Mouse (Mus musculus) spleen, postnatal 36 days (tissue): ENCODE results near the gene Ugt1a7c.

Source experiments
- DNase-seq, 2 experiments: peaks; one replicate each; pipeline ENCODE4 v3.0.0; 2022; ENCODE audit warnings: low spot score in 2 of 2, mixed read lengths in 1 of 2

Ugt1a7c gene

DNA sequence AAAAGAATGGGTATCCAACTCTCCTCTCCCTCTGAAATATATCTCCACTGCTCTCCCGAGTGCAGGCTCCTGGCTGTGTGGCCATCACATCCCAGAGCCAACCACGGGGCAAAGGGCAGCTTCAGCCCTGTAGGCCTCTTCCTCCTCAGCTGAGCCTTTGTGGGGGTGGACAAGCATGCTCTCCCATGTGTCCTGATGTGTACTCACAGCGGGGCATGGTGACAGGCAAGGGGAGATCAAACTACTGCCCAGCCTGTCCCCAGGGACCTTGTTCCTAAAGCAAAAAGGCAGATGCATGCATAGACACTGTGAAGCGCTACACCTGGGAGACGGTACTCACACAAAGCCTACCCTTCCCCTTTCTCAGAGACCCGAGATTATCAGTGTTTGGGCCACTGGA is 165.3 kb downstream of the Ugt1a7c start:
- DNase-seq: no peak

DNA sequence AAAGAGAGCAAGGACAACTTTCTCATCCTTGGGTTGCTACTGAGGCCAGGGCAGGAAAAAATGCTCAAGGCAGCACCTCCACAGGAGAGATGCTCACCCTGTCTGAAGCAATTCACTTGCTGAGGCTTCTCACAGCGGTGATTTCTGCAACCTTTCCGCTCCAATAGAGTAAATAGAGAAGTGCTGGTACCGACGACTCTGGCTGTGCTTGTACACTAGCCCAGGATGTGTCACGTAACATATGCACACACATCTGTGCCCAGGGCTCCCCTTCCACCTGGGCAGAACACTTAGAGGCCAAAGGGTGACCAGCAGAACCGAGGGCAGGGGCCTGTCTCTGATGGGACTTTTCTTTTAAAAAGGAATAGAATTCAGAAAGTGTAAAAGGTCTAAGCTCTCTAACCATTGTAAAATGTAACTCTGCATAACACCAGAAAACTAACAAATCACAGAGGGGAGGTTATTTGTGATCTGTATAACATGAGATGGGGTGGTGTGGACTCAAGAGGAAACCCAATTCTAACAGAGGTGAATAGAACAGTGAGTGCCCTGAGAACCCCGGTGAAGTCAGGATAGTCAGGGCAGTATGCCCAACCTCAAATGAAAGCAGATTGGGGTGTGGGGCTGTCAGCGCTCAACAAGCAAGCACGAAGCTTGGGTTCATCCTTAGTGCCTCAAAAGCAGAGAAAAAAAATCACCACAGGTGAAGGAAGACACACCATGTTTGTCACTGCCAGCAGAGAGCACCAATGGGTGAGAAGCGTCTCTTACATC is 165.9 kb downstream of the Ugt1a7c start:
- DNase-seq: no peak

DNA sequence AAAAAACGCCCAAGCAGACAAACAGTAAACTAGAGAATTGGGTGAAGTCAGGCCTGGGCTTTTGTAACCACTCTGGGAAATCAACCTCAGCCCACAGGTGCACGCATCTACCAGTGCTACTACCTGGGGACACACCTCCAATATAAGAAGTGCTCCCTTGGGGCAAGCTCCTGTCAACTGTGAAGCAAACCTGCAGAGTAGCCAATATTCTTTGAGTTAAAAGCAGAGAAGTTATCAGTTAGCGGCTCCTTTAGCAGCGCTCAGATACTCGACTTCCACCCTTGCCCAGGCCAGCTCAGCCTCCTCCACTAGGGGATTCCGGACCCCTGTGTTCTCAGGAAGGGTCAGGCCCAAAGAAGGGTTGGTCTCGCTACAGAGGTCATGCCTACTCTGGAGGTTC is 166.8 kb downstream of the Ugt1a7c start:
- DNase-seq: no peak

DNA sequence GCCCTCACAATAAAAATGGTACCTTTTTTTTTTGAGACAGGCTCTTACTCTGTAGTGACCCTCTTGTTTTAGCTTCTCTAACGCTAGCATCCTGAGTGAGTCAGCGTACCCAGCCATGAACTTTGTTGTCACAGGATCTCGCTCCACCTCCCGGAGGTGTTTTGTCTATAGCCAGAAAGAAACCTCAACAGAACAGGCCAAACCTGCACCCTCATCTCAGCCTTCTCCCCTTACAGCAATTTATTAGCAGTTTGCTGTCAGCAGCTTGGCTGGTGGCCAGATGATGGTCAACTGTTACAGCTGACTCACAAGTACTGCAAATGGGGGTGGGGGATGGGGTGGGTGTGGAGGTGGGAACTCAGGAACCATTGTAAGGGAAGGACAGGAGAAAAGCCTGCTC is 167.4 kb downstream of the Ugt1a7c start:
- no peak for DNase-seq

DNA sequence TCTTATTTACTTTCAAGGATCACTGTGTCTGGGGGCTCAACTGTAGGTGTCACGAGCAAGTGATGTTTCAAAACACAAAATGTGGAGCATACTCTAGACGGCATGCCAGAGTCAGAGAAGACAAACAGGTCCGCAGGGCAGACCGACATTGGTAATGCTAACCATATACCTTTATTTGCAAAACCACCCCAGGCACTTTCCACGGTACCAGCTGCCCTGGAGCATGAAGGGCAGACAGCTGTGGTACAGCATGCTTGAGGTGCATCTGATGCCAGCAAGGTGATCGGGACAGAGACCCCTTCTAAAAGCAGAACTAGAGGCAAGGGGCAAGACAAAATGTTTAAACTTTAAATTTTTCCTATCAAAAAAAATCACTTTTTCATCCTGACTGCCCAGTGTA is 168.1 kb downstream of the Ugt1a7c start:
- no peak for DNase-seq

DNA sequence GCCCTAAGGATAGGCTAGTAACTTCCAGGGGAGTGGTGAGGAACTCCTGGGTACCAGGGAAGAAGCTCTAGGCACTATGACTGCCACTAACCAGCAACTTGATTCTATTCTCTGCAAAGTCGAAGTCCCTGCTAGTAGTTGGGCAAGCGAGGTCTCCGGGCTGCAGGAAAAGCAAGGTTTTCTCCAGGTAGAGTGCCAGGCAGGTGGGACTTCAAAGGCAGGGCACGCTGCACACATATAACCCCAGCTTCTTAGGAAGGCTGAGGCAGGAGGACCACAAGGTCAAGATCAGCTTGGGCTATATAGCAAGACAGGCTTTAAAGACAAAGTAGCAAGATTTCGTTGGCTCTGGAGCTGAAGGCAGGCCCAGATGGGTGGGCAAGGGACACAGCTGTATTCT is 168.9 kb downstream of the Ugt1a7c start:
- no peak for DNase-seq

DNA sequence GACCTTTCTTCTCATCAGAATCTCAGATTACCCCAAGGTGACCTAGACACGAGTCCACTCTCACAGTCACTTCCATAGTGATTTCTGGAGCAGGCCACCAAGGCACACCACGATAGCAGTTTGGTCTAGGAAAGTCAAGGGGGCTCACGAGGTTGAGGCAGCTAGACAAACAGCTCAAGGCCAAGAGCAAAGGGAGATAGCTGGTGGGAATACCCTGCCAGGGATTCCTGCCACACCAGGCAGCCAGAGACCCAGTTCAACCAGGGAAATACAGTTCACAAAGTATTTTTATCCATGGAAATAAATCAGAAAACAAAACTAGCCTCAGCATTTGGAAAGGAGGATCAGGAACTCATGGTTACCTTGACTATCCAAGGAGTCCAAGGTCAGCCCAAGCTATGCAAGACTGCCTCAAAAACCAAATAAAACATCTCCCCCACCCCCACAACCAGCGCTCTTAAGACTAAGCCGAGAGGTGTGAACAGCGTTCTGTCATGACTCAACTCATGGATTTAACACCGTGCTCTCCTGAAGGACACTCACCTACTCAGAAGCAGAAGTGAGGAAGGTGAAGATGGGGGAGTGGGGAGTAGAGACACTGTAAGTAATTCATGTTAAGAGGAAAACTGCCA is 169.5 kb downstream of the Ugt1a7c start:
- no peak for DNase-seq

DNA sequence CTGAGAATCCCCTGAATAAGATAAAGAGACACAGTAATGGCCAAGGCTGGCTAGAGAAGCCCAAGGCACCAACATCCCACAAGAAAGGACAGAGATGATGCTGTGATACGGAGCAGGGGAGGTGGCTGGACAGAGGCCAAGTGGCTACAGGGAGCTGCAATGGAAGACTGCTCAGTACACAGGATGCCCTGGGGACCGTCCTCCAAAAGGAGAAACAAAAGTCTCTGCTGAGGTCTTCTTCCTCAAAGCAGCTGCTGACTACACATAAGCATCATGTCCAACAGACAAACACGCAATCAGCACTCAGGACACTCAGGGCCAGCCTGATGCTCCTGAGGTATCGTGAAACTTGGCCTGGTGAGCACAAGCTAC is 170.0 kb downstream of the Ugt1a7c start:
- DNase-seq: no peak

DNA sequence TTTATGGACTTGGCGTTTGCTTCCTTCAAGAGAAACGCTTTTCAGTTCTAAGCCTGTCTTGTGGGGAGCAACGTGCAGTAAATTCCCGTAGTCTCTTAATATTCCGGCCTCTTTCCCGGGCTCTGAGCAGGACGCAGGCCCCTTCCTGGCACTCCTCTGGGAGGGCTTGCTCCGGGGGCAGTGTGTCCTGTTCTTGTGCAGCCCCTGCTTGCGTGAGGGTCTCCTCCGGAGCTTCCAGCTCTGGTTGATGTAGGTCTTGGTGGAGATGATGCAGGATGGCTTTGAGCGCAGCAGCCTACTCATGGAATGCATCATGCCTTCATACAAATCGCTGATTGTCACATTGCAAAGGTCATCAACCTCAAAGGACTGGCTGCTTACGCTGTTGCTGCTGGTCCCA is 171.3 kb downstream of the Ugt1a7c start:
- DNase-seq: no peak

DNA sequence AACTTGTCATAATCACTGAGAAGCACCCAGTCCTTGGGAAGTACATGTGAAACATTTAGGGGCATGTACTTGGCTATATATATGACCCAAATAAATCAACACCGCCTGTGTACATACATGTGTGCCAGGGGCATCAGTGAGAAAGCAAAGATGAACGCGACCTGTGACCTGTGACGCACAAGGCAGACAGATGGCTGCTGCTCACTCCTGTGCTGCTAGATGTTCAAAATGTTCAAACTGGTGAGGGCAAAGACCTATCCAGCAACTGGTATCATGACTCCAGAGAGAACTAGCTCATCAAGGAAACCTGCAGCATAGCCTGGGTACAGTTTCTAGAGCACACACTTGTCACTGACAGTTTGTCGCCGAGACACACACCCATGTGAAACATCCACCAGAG is 172.6 kb downstream of the Ugt1a7c start:
- no peak for DNase-seq

DNA sequence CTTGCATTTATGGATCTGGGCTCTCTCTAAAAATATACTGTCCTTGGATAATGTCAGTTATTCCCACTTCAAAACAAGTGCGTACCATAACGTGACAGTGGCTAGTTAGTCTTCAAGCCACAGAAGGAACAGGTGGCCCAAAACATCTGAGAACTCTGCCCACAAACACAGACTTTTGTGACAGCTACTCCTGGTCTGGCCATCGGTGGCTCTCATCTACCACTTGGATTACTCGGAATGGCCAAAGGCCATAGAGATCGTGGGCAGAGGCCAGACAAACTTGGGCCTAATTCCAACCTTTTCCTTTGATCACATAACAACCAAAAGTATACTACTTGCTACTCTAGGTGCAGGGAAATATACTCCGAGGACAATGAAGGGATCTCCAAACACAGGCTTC is 173.2 kb downstream of the Ugt1a7c start:
- DNase-seq: no peak
